Mouse (Mus musculus): ENCODE results near the gene Nfkb1.

Nfkb1 gene

DNA sequence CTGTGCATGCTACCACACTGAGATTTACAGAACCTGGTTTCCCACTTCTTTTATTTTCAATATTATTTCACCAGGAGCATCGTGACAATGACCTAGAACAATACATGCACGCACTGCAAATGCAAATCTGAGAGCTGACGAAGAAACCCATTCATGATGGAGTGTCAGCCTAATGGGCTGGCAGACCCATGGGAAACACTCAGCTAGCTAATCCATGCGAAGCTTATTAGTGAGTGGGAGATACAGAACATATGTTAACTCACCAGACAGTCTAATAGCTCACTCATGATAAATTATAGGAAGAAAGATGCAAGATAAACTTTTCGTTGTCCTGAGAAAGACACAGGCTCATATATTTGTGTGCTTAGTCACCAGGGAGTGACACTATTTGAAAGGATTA is 19.2 kb downstream of the Nfkb1 start:
- TF ChIP-seq NANOG (IDR thresholded peaks at IDR 0.05; ENCODE audit: borderline replicate concordance, low read length) (no peak), POU5F1 (IDR thresholded peaks at IDR 0.05; ENCODE audit: borderline replicate concordance, low read length) (no peak), CTCF (conservative IDR thresholded peaks at IDR 0.05; ENCODE audit: low read length) (no peak)
- H3K4me1 ChIP-seq (replicated peaks; ENCODE audit: low read depth, low read length) = no peaks in the 10 kb centered on the region
- no peaks in the 10 kb centered on the region for H3K36me3 ChIP-seq (ENCODE audit: insufficient read depth, low read length)
- no peaks in the 10 kb centered on the region for H3K27me3 ChIP-seq (ENCODE audit: insufficient read depth, low read length)
- no peak overlapping the region for H3K4me3 ChIP-seq (replicated peaks; ENCODE audit: low read length)
- H3K9me3 ChIP-seq (ENCODE audit: low read length) = peaks cover 4% of the 10 kb centered on the region; the same call in 1 of the 2 replicates

DNA sequence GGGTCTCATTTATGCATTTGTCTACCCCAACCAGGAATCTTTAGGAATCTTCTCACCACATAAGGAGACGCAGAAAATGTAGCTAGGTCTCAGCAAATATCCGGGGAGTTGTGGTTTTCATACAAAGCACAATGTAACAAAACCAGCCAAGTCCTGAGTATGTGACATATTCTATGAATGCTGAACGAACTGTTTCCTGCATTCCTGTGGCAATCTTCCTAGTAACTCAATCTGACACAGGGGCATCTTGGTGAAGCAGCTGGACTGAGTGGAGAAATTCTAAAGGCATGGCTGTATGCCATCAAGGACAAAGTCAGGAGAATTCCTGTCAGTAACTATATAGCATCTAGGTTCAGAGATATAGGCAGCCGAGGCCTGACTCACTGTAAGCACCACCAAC is 20.5 kb downstream of the Nfkb1 start:
- no peak overlapping the region for H3K4me3 ChIP-seq (replicated peaks; ENCODE audit: low read length)
- H3K27me3 ChIP-seq (ENCODE audit: insufficient read depth, low read length) = no peaks in the 10 kb centered on the region
- no peaks in the 10 kb centered on the region for H3K36me3 ChIP-seq (ENCODE audit: insufficient read depth, low read length)
- no peaks in the 10 kb centered on the region for H3K4me1 ChIP-seq (replicated peaks; ENCODE audit: low read depth, low read length)
- H3K9me3 ChIP-seq (ENCODE audit: low read length) = peaks cover 4% of the 10 kb centered on the region; the same call in 1 of the 2 replicates
- TF ChIP-seq CTCF (conservative IDR thresholded peaks at IDR 0.05; ENCODE audit: low read length) (no peak), POU5F1 (IDR thresholded peaks at IDR 0.05; ENCODE audit: borderline replicate concordance, low read length) (no peak)

DNA sequence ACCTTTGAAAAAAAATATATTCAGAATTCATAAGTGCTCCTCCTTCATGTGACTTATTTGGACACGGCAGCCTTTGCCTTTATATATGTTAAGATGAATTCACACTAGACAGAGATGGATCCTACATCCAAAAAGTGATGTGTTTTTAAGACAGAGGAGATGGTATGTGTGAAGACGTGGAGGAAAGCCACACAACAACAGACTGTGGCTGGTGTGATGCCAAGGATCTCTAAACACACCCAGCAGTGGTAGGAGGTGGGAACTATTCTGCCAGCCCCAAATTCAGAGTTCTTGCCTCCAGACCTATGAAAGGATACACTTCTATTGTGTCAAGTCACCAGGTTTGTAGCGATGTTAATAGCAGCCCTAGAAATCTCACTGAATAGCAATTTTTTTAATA is 24.3 kb downstream of the Nfkb1 start:
- H3K9me3 ChIP-seq (ENCODE audit: low read length) = peaks cover 4% of the 10 kb centered on the region; the same call in 1 of the 2 replicates
- H3K36me3 ChIP-seq (ENCODE audit: insufficient read depth, low read length) = peaks cover 4% of the 10 kb centered on the region; the same call in 1 of the 2 replicates
- TF ChIP-seq POU5F1 (IDR thresholded peaks at IDR 0.05; ENCODE audit: borderline replicate concordance, low read length) (no peak), CTCF (conservative IDR thresholded peaks at IDR 0.05; ENCODE audit: low read length) (no peak), NANOG (IDR thresholded peaks at IDR 0.05; ENCODE audit: borderline replicate concordance, low read length) (no peak)
- no peaks in the 10 kb centered on the region for H3K27me3 ChIP-seq (ENCODE audit: insufficient read depth, low read length)
- no peaks in the 10 kb centered on the region for H3K4me1 ChIP-seq (replicated peaks; ENCODE audit: low read depth, low read length)
- no peak overlapping the region for H3K4me3 ChIP-seq (replicated peaks; ENCODE audit: low read length)

DNA sequence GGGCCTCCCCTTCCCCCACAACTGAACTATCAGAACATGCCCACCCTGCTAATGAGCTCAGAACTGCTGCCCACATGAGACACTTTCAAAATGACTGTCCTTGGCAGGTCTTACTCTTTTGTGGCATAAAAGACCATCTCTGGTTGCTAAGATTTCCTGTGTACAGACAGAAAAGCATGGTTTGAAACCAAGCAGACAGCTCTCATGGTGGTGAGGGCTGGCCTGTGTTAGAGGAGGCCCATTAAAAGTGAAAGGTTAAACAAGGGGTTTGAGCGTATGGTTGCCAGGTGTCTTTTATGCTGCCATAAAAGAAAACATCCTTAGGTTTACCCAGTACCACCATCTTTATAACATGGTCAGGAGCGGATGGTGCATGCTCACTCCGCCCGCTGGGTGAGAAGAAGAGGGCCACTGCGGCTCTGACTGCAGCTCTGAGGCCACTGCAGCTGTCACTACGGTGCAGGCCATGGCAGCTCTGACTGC is 25.5 kb downstream of the Nfkb1 start:
- Histone ChIP-seq H3K27me3 (ENCODE audit: insufficient read depth, low read length) (no peaks in the 10 kb centered on the region), H3K36me3 (ENCODE audit: insufficient read depth, low read length) (peaks cover 10% of the 10 kb centered on the region; the same call in 1 of the 2 replicates), H3K4me1 (replicated peaks; ENCODE audit: low read depth, low read length) (no peaks in the 10 kb centered on the region), H3K4me3 (replicated peaks; ENCODE audit: low read length) (no peak overlapping the region), H3K9me3 (ENCODE audit: low read length) (peaks cover 4% of the 10 kb centered on the region; the same call in 1 of the 2 replicates)
- no peak for TF ChIP-seq NANOG (IDR thresholded peaks at IDR 0.05; ENCODE audit: borderline replicate concordance, low read length)
- TF ChIP-seq CTCF (conservative IDR thresholded peaks at IDR 0.05; ENCODE audit: low read length) = no peak
- TF ChIP-seq POU5F1 (IDR thresholded peaks at IDR 0.05; ENCODE audit: borderline replicate concordance, low read length) = no peak

DNA sequence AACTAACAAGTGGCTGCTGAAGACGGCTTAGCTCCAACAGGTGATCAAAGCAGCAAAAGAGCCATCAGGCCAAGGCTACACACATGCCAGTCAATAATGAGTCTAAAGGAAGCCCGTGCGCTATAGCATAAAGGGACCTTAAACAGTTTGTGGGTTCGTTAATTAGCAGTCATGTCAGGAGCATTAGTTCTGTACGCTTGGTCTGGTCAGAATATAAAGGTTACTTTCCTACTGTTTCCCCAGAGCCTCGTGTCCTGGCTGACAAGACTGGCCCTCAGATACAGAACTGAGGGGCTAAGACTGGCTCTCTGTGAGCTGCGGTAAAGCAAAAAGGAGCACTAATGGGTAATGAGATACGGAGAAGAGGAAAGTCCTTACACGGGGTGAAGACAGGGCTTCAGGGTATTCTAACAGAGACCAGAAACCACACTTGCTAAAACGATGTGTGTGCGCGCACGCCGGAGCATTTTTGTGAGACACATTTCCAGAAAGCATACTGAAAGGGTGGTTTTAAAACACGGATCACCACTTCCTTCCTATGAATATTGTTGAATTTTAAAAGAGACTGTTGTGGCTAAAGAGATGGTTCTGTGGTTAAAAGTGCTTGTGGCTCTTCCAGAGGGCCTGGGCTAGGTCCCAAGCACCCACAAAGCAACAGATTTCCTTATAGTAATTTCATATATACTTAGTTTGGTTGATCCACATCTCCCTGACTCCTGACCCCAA is 29.0 kb downstream of the Nfkb1 start:
- no peak for TF ChIP-seq POU5F1 (IDR thresholded peaks at IDR 0.05; ENCODE audit: borderline replicate concordance, low read length)
- TF ChIP-seq CTCF (conservative IDR thresholded peaks at IDR 0.05; ENCODE audit: low read length) = no peak
- no peak for TF ChIP-seq NANOG (IDR thresholded peaks at IDR 0.05; ENCODE audit: borderline replicate concordance, low read length)

DNA sequence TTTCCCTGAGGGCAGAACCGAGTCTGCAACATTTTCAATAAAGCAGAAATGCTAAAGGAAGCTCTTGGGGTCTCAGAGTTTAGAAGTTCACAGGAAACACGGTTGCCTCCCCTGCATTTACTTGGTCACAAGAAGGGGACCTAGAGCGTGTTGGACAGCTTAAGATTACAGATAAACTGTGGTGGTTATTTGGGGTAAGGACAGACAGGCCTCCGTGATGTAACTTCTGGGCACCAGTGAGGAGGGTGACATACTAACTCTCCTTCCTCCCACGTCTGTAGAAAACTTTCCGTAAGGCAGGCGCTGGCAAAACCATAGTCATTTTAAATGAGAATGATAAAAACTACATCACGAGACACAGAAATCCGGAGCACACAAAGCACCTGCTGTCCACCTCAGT is 29.6 kb downstream of the Nfkb1 start:
- H3K4me1 ChIP-seq (replicated peaks; ENCODE audit: low read depth, low read length) = no peaks in the 10 kb centered on the region
- no peak overlapping the region for H3K4me3 ChIP-seq (replicated peaks; ENCODE audit: low read length)
- no peaks in the 10 kb centered on the region for H3K27me3 ChIP-seq (ENCODE audit: insufficient read depth, low read length)
- H3K36me3 ChIP-seq (ENCODE audit: insufficient read depth, low read length) = peaks cover 13% of the 10 kb centered on the region; the same call in 1 of the 2 replicates
- no peaks in the 10 kb centered on the region for H3K9me3 ChIP-seq (ENCODE audit: low read length)
- TF ChIP-seq NANOG (IDR thresholded peaks at IDR 0.05; ENCODE audit: borderline replicate concordance, low read length) (no peak), POU5F1 (IDR thresholded peaks at IDR 0.05; ENCODE audit: borderline replicate concordance, low read length) (no peak), CTCF (conservative IDR thresholded peaks at IDR 0.05; ENCODE audit: low read length) (no peak)

More for the DNA sequence above, 29.0 kb downstream of the Nfkb1 start:
- H3K36me3 ChIP-seq (ENCODE audit: insufficient read depth, low read length) = peaks cover 13% of the 10 kb centered on the region; the same call in 1 of the 2 replicates
- H3K27me3 ChIP-seq (ENCODE audit: insufficient read depth, low read length) = no peaks in the 10 kb centered on the region
- no peak overlapping the region for H3K4me3 ChIP-seq (replicated peaks; ENCODE audit: low read length)
- H3K4me1 ChIP-seq (replicated peaks; ENCODE audit: low read depth, low read length) = no peaks in the 10 kb centered on the region
- no peaks in the 10 kb centered on the region for H3K9me3 ChIP-seq (ENCODE audit: low read length)

DNA sequence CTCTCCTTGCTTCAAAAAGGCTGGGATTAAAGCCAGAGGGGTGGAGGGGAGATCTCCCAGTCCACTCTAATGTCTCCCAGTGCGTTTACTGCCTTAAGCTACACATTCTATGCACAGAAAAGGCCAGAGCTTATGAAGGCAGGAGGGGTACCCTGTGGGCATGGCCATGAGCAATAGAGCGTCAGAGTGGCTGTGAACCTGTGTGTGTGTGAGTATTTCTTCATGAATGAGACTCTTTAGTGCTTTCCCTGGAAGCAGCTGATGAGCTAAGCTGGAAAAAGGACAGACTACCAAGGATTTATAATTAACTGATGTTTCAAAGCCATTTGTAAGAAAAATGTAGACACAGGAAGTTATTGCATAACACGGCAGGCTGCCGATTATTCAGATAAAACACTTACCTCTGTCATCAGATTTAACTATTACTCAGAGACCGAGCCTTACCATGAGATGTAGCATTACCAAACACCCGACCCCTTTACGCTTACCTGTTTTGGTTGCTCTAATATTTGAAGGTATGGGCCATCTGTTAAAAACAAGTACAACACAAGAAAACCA is 32.7 kb downstream of the Nfkb1 start:
- TF ChIP-seq CTCF (conservative IDR thresholded peaks at IDR 0.05; ENCODE audit: low read length) (no peak), POU5F1 (IDR thresholded peaks at IDR 0.05; ENCODE audit: borderline replicate concordance, low read length) (no peak), NANOG (IDR thresholded peaks at IDR 0.05; ENCODE audit: borderline replicate concordance, low read length) (no peak)
- no peak overlapping the region for H3K4me3 ChIP-seq (replicated peaks; ENCODE audit: low read length)
- H3K36me3 ChIP-seq (ENCODE audit: insufficient read depth, low read length) = peaks cover 13% of the 10 kb centered on the region; the same call in 1 of the 2 replicates
- H3K27me3 ChIP-seq (ENCODE audit: insufficient read depth, low read length) = no peaks in the 10 kb centered on the region
- H3K4me1 ChIP-seq (replicated peaks; ENCODE audit: low read depth, low read length) = peaks cover 6% of the 10 kb centered on the region
- no peaks in the 10 kb centered on the region for H3K9me3 ChIP-seq (ENCODE audit: low read length)

DNA sequence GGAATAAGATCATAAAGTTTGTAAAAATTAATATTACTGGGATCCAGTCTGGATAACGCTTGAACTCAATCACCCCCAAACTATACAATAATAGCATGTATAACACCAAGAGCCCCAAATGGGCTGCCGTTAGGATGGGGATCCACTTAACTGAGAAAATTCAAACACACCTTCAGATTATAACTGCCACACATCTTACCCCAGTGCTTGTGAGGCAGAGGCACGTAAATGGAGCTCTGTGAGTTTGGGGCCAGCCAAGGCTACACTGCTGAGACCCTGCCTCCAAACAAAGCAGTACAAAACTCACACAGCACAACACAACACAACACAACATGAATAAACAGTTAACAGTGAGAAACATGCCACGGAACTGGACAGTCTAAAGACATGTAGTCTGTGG is 35.2 kb downstream of the Nfkb1 start:
- H3K27me3 ChIP-seq (ENCODE audit: insufficient read depth, low read length) = no peaks in the 10 kb centered on the region
- H3K4me3 ChIP-seq (replicated peaks; ENCODE audit: low read length) = no peak overlapping the region
- peaks cover 7% of the 10 kb centered on the region; the same call in 1 of the 2 replicates for H3K36me3 ChIP-seq (ENCODE audit: insufficient read depth, low read length)
- TF ChIP-seq POU5F1 (IDR thresholded peaks at IDR 0.05; ENCODE audit: borderline replicate concordance, low read length) (no peak), NANOG (IDR thresholded peaks at IDR 0.05; ENCODE audit: borderline replicate concordance, low read length) (no peak), CTCF (conservative IDR thresholded peaks at IDR 0.05; ENCODE audit: low read length) (no peak)
- H3K4me1 ChIP-seq (replicated peaks; ENCODE audit: low read depth, low read length) = peaks cover 12% of the 10 kb centered on the region
- H3K9me3 ChIP-seq (ENCODE audit: low read length) = no peaks in the 10 kb centered on the region
